Mouse (Mus musculus): ENCODE results near the gene Art5.

- TF ChIP-seq GATA1 (IDR thresholded peaks at IDR 0.05; ENCODE audit: low read length) (no peak), TAL1 (IDR thresholded peaks at IDR 0.05; ENCODE audit: low read length) (no peak)
Measured at GRCm38 (mm10) chr7:102078517-102078916, 30.8 kb downstream of the Art5 start.

Data from erythroblast, embryonic 14.5 days (primary cell).